Mouse (Mus musculus) myocyte (in vitro differentiated cells): ENCODE data around the gene Gm9918. TPM values are rescaled to one million over a fixed set of nuclear protein-coding genes. Genes with fewer than 3 reads are reported as not detected.

Experiments
- H3K27me3 ChIP-seq: one replicate; pipeline ENCODE4 v1.6.1; 2011; ENCODE audit not compliant: control insufficient read depth, insufficient read depth, insufficient read length
- H3K36me3 ChIP-seq: one replicate; pipeline ENCODE4 v1.6.1; 2011; ENCODE audit not compliant: control insufficient read depth, insufficient read depth
- H3K4me2 ChIP-seq: one replicate; pipeline ENCODE4 v1.6.1; 2011; ENCODE audit warnings: low read depth, control low read depth
- H3K4me3 ChIP-seq: one replicate; pipeline ENCODE4 v1.5.1; 2011; ENCODE audit warnings: mild to moderate bottlenecking, control low read depth, moderate library complexity
- H3K79me2 ChIP-seq: one replicate; pipeline ENCODE4 v1.6.1; 2011; ENCODE audit not compliant: control insufficient read depth, insufficient read depth
- H3ac ChIP-seq: one replicate; pipeline ENCODE4 v1.6.1; 2011; ENCODE audit not compliant: control insufficient read depth, insufficient read length
- E2F4 ChIP-seq: IDR thresholded peaks from one replicate; pipeline ENCODE4 v1.6.1; 2011; ENCODE audit warnings: mild to moderate bottlenecking, control low read depth, moderate library complexity; ENCODE audit not compliant: insufficient read depth
- MYOD1 ChIP-seq, 3 experiments: IDR thresholded peaks; one replicate each; pipeline ENCODE4 v1.6.1; 2011; ENCODE audit warnings: control low read depth in 2 of 3, low read depth in 2 of 3, mild to moderate bottlenecking in 2 of 3, moderate library complexity in 1 of 3; ENCODE audit not compliant: insufficient read length in 2 of 3, control insufficient read depth in 1 of 3
- MYOG ChIP-seq, 3 experiments: IDR thresholded peaks; one replicate each; pipeline ENCODE4 v1.6.1; 2011; ENCODE audit warnings: control low read depth in 2 of 3, low read depth in 2 of 3, mild to moderate bottlenecking in 2 of 3; ENCODE audit not compliant: insufficient read length in 2 of 3, control insufficient read depth in 1 of 3, insufficient read depth in 1 of 3
- POLR2A ChIP-seq: IDR thresholded peaks from one replicate; pipeline ENCODE4 v1.6.1; 2011; ENCODE audit warnings: low read depth, mild to moderate bottlenecking, control low read depth, moderate library complexity; ENCODE audit not compliant: insufficient read length
- POLR2AphosphoS2 ChIP-seq: IDR thresholded peaks from one replicate; pipeline ENCODE4 v1.6.1; 2011; ENCODE audit warnings: low read depth, control low read depth; ENCODE audit not compliant: insufficient read length
- REST ChIP-seq: IDR thresholded peaks from one replicate; pipeline ENCODE4 v1.6.1; 2011; ENCODE audit warnings: mild to moderate bottlenecking, control low read depth, moderate library complexity; ENCODE audit not compliant: insufficient read depth, insufficient read length
- SRF ChIP-seq: IDR thresholded peaks from one replicate; pipeline ENCODE4 v1.6.1; 2011; ENCODE audit warnings: low read depth; ENCODE audit not compliant: control insufficient read depth, insufficient read length
- TCF12 ChIP-seq: IDR thresholded peaks from one replicate; pipeline ENCODE4 v1.6.1; 2011; ENCODE audit warnings: mild to moderate bottlenecking, control low read depth; ENCODE audit not compliant: poor library complexity, insufficient read depth, severe bottlenecking
- TCF3 ChIP-seq: IDR thresholded peaks from one replicate; pipeline ENCODE4 v1.6.1; 2011; ENCODE audit warnings: low read depth, control low read depth; ENCODE audit not compliant: insufficient read length
- USF1 ChIP-seq: IDR thresholded peaks from one replicate; pipeline ENCODE4 v1.6.1; 2011; ENCODE audit warnings: low read depth, mild to moderate bottlenecking, control low read depth, moderate library complexity
- polyA plus RNA-seq: library from polyadenylated mRNA; unstranded; fragments of >200 nt; fragmentation: generic; extraction: Trizol; gene quantifications from one replicate; pipeline ENCODE4 v1.2.1, GENCODE M21; 2012; ENCODE audit warnings: missing spikeins

The Gm9918 gene
- polyA plus RNA-seq, 1 experiment: not detected

- Histone ChIP-seq H3K27me3 (no peaks in the 10 kb centered on the region), H3ac (peak overlapping the region; percentile 19), H3K4me2 (peak overlapping the region; percentile 100), H3K79me2 (peaks cover 49% of the 10 kb centered on the region), H3K36me3 (peaks cover 9% of the 10 kb centered on the region), H3K4me3 (peak overlapping the region; percentile 77)
- no peak for TF ChIP-seq MYOG (IDR thresholded peaks at IDR 0.05; ENCODE audit: control insufficient read depth in 1 of 3, insufficient read depth in 1 of 3, insufficient read length in 2 of 3, low read depth in 2 of 3)
- TF ChIP-seq TCF12: no peak
- TF ChIP-seq SRF: no peak
- TF ChIP-seq E2F4: no peak
- TF ChIP-seq POLR2A: peak; percentile 53
- TF ChIP-seq POLR2AphosphoS2: peak; percentile 64
- no peak for TF ChIP-seq MYOD1 (IDR thresholded peaks at IDR 0.05; ENCODE audit: control insufficient read depth in 1 of 3, insufficient read length in 2 of 3, low read depth in 2 of 3)
- TF ChIP-seq USF1: no peak
These were observed 24.9 kb upstream of the Gm9918 start for GRCm38 (mm10) chr15:102245461-102245881.

- H3K27me3 ChIP-seq: no peaks in the 10 kb centered on the region
- peak overlapping the region; percentile 100 for H3K4me2 ChIP-seq
- peaks cover 46% of the 10 kb centered on the region for H3K79me2 ChIP-seq
- H3K4me3 ChIP-seq: peak overlapping the region; percentile 77
- H3K36me3 ChIP-seq: peaks cover 7% of the 10 kb centered on the region
- TF ChIP-seq REST (no peak), POLR2A (peak; percentile 82), SRF (no peak), POLR2AphosphoS2 (peak; percentile 95), TCF12 (no peak)
- peak overlapping the region; percentile 19 for H3ac ChIP-seq
These were observed 24.2 kb upstream of the Gm9918 start for GRCm38 (mm10) chr15:102245891-102246741.

- Histone ChIP-seq H3K36me3 (peaks cover 8% of the 10 kb centered on the region), H3K79me2 (peaks cover 39% of the 10 kb centered on the region), H3K27me3 (no peaks in the 10 kb centered on the region), H3K4me2 (peak overlapping the region; percentile 100), H3K4me3 (peak overlapping the region; percentile 77), H3ac (peak overlapping the region; percentile 58)
- TF ChIP-seq MYOD1 (IDR thresholded peaks at IDR 0.05; ENCODE audit: control insufficient read depth in 1 of 3, insufficient read length in 2 of 3, low read depth in 2 of 3) (no peak), POLR2AphosphoS2 (peak; percentile 94), POLR2A (peak; percentile 51)
These were observed 23.5 kb upstream of the Gm9918 start for GRCm38 (mm10) chr15:102246866-102247251.

GRCm38 (mm10) chr15:102247252-102248130 is 22.9 kb upstream of the Gm9918 start:
- peak; percentile 60 for TF ChIP-seq POLR2AphosphoS2
- peak; percentile 55 for TF ChIP-seq POLR2A
- peak; percentile 13 for TF ChIP-seq E2F4
- no peak for TF ChIP-seq TCF3
- Histone ChIP-seq H3K4me2 (peak overlapping the region; percentile 93), H3K79me2 (peaks cover 33% of the 10 kb centered on the region), H3K4me3 (peak overlapping the region; percentile 77), H3K36me3 (peaks cover 9% of the 10 kb centered on the region), H3K27me3 (no peaks in the 10 kb centered on the region), H3ac (peak overlapping the region; percentile 58)

GRCm38 (mm10) chr15:102248131-102248811 is 22.1 kb upstream of the Gm9918 start:
- H3K4me2 ChIP-seq: peak overlapping the region; percentile 93
- no peaks in the 10 kb centered on the region for H3K27me3 ChIP-seq
- peaks cover 25% of the 10 kb centered on the region for H3K79me2 ChIP-seq
- peak overlapping the region; percentile 58 for H3ac ChIP-seq
- TF ChIP-seq USF1: no peak
- peak; percentile 16 for TF ChIP-seq POLR2A
- peak overlapping the region; percentile 77 for H3K4me3 ChIP-seq
- peaks cover 9% of the 10 kb centered on the region for H3K36me3 ChIP-seq
